Mouse (Mus musculus): ENCODE data around the gene Auts2. TPM values are rescaled to one million over a fixed set of nuclear protein-coding genes. Genes with fewer than 3 reads are reported as not detected.
A peak's percentile ranks its signal among the peaks of the same experiment; 100 is the strongest.

Gene Auts2
- total RNA-seq, 2 experiments from 2014 or later, result 33.6 to 40.6 TPM

DNA sequence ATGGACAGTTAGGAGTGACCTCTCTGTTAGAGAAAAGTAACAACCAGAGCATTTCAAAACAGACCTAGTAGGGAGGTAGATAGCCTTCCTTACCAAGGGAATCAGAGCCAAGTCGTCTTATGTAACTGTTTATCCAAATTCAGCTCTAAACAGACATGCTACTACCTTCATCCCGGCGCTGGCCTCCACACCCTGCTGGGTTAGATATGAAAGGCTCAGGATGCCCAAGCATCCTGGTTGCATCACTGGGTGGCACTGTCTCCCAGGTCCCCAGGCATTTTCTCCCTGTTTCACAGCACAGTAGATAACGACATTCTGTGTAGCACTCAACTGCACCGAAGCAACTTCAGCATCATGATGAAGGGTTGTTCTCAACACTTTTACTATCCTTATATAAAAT is 154.4 kb downstream of the Auts2 start:
- DNase-seq, result no peak

DNA sequence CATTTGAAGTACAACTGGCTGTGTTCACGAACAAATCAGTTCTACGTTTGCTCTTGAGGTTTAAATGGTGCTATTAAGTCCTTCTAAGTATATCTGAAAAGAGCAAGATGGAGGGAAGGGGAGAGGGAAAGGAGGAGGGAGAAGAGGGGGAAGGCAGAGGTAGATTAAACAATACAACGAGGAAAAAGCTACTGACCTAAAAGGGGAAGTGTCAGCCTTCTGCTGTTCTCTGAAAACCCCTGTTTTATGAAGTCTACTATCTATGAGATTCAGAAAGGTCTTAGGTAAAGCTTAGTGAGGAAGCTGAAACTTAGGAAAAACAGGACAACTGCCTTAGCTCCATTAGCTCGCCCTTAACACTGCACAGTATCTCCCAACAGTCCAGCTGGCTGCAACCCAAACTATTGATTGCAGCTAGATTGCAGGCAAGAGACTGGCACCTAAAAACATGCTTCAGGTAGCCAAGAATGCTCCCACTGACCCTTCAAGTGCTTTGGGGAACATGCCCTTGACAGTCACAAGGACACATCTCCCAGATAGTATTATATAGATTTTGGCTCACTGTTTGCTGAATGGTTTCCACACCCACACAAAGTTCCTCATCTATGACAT is 157.8 kb downstream of the Auts2 start:
- no peak for DNase-seq

DNA sequence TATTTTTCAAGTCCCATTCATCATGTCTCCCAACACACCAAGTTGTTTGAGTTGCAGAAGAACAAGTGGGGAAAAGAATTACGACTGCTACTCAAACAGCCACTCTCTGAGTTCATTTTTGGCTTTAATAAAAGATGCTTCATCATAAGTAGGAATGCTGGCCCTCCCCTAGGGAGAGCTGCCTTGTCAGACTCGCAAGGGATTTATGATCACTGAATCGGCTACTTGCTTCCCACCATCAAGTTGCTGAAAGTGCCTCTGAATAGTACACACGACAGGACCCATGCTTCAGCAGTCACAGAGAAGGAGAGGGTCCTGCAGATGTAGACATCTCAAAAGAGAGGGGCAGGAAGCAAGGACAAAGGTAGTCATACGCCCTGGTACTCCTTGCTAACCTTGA is 162.9 kb downstream of the Auts2 start:
- DNase-seq, result peak in 1 of 2 experiments; percentile 13

DNA sequence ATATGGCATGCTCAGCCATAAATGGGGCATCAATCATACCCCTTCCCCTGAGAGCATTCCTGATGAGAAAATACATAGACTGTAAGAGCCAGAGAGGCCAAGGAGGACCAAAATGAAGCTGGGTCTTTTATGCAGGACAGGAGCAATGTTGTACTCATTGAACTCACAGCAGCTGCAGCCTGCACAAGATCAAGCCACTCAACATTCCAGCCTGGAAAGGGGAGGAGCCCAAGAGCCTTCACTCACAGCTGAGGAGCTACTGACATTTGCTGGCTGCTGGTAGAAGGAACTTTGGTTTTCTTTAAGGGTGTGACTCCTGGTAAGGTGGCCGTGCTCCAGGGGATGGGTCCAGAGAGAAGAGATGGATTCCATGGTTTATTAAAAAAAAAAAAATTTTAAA is 164.2 kb downstream of the Auts2 start:
- DNase-seq, result no peak

DNA sequence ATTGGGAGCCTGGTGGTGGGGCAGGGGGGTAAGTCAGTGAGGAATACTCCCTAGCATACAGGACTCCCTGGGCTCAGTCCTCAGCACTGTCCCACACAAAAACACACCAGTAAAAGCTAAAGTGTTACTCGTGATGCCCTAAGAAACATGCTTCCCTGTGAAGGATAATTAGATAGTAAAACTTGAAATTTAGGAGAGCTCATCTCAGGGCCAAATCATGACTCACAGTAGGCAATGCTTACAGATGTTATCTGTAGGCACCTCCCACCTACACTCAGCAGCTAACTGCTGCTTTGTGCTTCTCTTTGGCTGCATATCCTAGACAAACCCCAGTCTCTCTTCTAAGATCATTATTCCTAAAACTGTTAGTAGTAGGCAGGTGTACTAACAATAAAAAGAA is 168.0 kb downstream of the Auts2 start:
- DNase-seq, result peak; percentile 19 to 23

DNA sequence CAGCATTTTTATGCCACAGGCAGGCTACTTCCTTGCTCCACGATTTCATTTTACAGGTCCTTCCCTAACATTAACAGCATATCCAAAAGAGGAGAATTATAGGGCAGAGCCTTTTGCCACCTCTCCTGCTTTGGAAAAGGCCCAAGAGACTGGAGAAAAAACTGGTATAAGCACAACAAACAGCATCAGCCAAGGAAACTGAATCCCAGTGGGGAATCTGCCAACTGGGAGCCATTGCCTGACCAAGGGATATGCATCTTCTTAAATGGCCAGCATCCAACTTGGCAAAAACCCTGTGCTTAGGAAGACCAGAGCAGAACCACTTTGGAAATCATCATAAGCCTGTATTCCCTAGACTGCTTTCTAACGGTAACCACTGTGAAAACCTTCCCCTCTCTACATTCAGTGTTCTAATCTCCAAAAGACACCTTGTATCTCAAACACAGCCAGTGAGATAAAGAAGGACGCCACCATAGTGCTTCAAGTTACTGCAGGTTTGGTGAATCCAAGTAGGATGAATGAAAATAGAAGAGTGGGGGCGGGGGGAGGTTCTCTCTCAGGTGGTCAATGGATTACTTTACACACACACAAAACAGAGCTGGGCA is 169.6 kb downstream of the Auts2 start:
- DNase-seq, result peak; percentile 22 to 48

DNA sequence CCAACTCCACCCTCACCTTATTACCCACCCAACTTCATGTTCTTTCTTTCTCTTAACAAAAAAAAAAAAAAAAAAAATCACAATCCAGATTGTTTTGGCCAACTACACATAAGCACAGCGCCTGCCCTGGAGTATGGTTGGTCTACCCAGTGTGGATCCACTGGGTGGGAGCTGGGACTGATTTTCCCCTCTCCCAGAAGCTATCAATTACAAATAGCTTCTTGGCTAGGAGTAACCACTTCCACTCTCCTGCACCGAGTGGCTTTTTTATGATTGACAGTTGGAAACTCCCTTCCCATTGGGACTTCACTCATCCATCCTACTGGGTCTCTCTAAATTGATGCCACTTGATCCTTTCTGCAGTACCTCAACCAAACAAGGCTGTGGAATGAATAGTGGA is 170.5 kb downstream of the Auts2 start:
- DNase-seq, result no peak

DNA sequence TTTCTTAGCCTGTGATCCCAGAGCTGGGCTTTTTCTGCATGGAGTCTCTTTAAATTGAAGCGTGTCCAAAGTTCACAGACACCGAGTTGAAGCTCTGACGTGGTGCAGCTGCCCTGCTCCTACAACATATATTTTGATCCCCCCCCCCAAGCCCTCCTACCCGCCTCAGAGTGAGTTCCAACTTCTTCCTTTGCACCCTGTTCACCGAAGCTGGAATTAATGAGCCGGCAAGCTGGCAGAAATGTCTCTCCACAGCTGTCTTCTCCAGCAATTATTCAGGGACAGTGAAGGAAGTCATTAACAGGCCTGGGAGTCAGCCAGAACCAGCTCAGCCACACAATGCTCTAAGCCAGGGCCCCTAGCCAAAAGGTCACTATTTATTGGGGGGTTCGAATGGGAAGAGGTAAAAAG is 174.5 kb downstream of the Auts2 start:
- DNase-seq, result peak; percentile 8 to 17

GRCm38 (mm10) chr5:132361276-132361675 is 181.9 kb downstream of the Auts2 start:
- no peak for DNase-seq

GRCm38 (mm10) chr5:132357726-132358125 is 185.4 kb downstream of the Auts2 start:
- no peak for DNase-seq

DNA sequence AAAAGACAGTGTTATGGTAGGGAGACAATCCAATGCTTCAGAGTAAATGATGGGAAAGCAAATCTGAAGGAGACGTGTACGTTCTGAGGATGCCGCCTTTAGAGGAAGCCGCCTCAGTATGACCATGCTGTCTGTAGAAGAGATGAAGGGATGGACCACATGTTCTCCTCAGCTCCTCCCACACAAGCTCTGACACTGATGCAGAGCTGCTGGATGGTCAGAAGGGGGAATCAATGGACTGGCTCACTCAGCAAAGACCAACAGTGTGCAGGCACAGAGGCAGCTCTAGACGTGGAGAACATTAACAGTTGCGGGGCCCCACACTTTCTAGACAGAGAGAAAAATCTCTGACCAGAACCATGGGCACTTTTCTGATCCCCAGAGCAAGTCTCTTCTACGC is 187.2 kb downstream of the Auts2 start:
- DNase-seq, result no peak

DNA sequence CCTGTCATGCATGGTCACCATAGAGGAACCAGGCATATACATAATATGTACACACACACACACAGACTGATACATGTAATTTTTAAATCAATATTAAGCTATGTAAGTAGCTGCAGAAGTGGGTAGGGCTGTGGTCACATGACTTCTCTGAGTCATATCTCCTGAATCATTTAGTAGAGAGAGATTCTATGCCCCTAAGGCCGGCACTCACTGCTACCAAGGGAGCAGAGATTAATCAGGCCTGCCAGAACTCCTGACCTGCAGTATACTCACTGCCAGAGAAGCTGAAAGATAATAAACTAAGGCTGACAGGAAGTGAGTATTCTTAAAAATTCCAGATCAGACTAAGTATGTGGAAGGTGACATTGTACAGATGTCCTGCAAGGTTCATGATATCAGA is 190.7 kb downstream of the Auts2 start:
- peak; percentile 59 to 66 for DNase-seq

GRCm38 (mm10) chr5:132351139-132351538 is 192.0 kb downstream of the Auts2 start:
- no peak for DNase-seq

DNA sequence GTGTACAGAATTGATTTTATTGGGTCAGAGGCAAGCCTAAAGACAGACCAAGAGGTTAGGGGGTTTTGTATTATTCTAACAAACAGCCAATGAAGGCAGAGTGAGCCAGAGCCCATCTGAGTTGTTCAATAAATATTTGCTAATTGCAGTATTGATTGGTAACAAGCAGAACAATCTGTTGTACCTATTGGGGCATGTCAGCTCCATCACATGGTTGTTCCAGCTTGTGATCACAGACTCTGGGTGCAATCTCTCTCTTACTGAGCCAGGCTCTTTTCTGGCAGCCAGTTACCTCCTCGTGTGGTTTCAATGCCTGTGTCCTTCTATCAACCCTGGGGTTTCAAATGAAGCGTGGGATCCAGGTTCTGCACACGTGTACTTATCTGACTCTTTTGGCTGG is 201.8 kb downstream of the Auts2 start:
- DNase-seq, result no peak

- DNase-seq, result no peak
Observed at GRCm38 (mm10) chr5:132337677-132338076, 205.5 kb downstream of the Auts2 start.

GRCm38 (mm10) chr5:132335719-132336118 is 207.4 kb downstream of the Auts2 start:
- no peak for DNase-seq

DNA sequence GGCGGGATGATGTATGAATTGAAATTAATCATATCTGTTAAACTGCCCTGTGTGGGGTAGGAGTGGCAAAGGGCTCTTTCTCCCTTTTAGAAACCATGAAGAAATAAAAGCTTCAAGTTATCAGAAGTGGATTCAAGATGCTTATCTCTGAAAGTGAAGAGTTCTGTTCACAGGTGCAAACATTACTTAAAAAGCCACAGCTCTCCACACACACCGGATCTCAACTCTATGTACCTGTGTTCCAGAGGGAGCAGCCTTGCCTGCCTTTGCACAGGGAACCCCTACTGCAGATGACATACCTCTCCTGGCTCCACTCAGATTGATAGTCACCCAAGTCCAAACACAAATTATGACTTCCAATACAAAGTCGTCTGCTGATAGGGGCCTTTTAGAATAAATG is 208.3 kb downstream of the Auts2 start:
- no peak for DNase-seq

DNA sequence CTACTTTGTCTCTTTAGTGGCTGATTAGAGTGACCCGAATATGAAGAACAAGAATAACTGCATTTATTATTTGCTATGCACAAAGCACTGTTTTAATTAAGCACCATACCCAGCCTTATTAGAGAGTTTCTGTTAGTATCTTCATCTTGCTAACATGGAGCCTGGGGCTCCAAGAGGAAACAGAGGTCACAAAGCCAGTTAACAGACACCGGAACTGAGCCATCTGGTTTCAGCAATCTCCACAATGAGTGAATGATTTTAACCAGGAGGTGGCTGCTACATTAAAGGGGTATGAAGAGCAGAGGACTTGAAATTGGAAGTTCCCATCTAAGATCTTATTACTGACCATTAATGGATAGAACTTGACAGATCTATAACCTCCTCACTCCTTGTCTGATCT is 209.4 kb downstream of the Auts2 start:
- no peak for DNase-seq

DNA sequence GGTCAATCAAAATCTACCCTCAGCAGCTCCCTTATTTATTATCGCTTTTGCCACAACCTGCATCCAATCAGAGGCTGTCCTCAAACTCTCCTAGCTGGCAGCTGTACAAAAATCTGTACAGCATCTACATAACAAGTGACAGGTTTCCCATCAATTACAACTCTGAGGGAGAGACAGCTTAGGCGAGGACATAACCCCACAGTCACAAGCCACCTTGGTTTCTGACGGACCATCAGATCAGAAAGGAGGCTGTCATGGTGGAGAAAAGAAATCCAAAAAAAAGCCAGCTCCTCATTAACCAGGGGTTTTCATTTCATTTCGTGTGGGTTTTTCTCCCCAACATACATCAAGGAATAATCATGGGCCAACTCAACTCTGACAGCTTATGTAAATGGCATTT is 210.6 kb downstream of the Auts2 start:
- no peak for DNase-seq

- peak; percentile 17 to 42 for DNase-seq
Observed at GRCm38 (mm10) chr5:132329171-132329936, 213.8 kb downstream of the Auts2 start.

DNA sequence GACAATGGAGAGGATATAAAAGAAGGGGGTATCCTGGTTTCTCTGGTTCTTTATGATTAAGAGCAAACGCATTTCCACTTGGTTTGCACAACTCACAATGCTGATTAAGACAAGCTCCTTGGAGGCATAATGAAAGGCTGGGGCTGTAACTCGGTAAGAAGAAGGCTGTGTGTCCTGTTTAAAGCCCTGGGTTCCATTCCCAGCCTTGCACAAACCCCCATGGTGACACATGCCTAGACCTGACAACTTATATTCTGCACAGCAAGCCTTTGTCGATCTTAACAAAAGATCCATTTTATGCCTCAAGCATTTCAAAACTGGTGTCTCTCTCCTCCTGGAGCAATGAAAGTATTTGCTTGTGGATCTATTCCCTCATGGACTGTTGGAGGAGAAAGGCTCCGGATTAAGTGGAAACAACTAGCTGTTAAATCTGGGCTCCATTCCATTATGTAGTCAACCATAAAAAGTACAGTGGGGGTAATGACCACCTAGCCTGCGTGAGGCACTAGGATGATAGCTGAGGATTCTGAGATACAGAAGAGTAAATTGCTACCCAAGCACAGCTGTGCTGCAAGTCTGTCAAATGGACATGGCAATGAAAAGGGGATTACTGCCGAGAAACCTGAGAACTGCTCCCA is 218.8 kb downstream of the Auts2 start:
- DNase-seq, result no peak

GRCm38 (mm10) chr5:132323608-132324007 is 219.5 kb downstream of the Auts2 start:
- DNase-seq, result no peak

- no peak for DNase-seq
Observed at GRCm38 (mm10) chr5:132322971-132323370, 220.2 kb downstream of the Auts2 start.
